Mouse (Mus musculus) left cerebral cortex, adult 18-20 months (tissue): ENCODE results near the gene Gm13288. TPM values are rescaled to one million over a fixed set of nuclear protein-coding genes. Genes with fewer than 3 reads are reported as not detected.
"Not testable (repeated sequence)": the region's sequence is repeated elsewhere in the genome, so short reads cannot be mapped to it uniquely, and the experiment has no call there.

Experiments
- DNase-seq, 2 experiments: peaks; one replicate each; pipeline ENCODE4 v3.0.0; 2021 to 2022; ENCODE audit warnings: low spot score in 2 of 2, mixed read lengths in 1 of 2
- long read RNA-seq, 2 experiments: library from polyadenylated mRNA; stranded (forward); transcript quantifications; one replicate each; pipeline ENCODE4 v2.0.0; 2021
- total RNA-seq, 2 experiments: library from RNA; stranded (reverse); gene quantifications; 2 replicates each; pipeline ENCODE4 v1.2.3; 2021

Gene Gm13288
- not detected for total RNA-seq
- long read RNA-seq, experiment 1, result 0 reads
- long read RNA-seq, experiment 2, result 0 reads

DNA sequence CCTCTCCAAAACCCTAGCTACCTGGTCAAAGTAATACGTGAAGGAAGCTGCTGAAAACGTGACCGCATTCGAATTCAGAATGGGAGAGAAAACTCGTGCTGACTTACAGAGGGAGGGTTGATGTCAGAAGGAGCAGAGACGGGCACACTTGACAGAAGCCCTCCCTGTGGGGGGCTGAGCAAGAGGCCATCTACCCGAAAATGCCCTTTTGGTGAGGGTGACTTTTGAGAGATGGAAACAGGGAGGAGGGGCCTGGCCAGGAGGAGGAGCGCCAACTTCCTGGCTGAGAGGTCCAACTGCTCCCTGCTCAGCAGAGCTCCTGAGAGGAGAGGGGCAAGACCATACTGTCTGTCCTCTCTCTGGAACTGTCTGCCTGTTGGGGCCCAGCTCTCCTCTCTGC lies at the start of gene Gm13288:
Gm13288 (plus strand) TSS at position 301 of the 400 bp plus-strand sequence.
- not testable (repeated sequence) for DNase-seq

DNA sequence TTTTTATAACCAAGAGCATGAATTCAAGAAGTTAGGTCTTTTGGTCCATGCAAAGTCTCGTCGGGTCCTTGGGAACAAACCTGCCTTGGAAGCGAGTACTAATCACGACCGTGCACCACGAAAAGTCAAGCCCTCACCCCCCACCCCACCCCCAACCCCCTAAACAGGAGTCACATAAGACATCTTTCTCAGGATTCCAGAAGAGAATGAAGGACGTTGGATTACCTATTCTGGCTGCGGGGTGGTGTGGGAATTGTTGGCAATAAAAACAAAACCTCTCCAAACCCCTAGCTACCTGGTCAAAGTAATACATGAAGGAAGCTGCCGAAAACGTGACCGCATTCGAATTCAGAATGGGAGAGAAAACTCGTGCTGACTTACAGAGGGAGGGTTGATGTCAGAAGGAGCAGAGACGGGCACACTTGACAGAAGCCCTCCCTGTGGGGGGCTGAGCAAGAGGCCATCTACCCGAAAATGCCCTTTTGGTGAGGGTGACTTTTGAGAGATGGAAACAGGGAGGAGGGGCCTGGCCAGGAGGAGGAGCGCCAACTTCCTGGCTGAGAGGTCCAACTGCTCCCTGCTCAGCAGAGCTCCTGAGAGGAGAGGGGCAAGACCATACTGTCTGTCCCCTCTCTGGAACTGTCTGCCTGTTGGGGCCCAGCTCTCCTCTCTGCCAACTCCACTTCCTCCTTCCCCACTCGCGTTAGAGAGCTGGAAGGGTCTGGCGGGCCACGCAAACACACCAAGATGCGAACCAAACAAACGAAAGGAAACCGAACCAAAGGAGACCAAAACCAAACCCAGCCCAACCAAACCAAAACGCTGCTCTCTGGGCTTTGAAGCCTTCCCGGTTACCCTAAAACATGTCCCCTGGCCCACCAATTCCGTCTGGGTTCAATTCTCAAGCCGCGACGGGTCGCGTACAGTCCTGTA lies 48.5 kb upstream of the Gm13288 start:
- not testable (repeated sequence) for DNase-seq

GRCm38 (mm10) chr4:88757628-88758031 lies 47.7 kb upstream of the Gm13288 start:
- DNase-seq, result peak; percentile 80 to 89

DNA sequence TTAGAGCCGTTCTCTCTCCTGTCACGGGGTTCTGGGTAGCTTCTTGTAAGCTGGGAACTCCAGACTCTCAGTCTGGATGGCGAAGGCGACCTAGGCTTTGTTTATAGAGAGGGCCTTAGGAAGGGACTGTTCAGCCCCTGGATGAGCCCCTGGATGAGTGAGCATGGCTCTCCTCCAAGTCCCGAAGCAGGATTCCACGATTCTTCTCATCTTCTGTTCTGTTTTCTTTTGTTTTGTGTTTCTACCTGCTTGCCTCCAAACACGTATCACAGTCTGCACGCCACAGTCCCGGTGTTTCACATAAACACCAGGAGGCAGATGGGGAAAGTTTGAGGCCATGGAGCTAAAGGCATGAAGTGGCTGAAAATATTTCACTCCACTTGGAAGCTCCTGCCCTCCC lies 46.6 kb upstream of the Gm13288 start:
- DNase-seq, result not testable (repeated sequence)

- DNase-seq, result not testable (repeated sequence)
Measured at GRCm38 (mm10) chr4:88759610-88760268, 45.6 kb upstream of the Gm13288 start, which contains the start of gene Gm13283. Gene Gm13283 (plus strand): TSS chr4:88760119.

GRCm38 (mm10) chr4:88760431-88760830 lies 44.9 kb upstream of the Gm13288 start:
- peak; percentile 34 to 36 for DNase-seq

DNA sequence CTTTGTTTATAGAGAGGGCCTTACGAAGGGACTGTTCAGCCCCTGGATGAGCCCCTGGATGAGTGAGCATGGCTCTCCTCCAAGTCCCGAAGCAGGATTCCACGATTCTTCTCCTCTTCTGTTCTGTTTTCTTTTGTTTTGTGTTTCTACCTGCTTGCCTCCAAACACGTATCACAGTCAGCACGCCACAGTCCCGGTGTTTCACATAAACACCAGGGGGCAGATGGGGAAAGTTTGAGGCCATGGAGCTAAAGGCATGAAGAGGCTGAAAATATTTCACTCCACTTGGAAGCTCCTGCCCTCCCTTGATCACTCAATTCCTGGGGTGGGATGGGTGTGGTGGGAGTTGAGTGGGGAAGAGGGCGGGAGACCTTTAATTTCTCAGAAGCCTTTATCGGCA lies 43.6 kb upstream of the Gm13288 start:
- DNase-seq, result peak; percentile 52 to 56

GRCm38 (mm10) chr4:88762341-88762740 lies 43.0 kb upstream of the Gm13288 start:
- DNase-seq, result not testable (repeated sequence)

- not testable (repeated sequence) for DNase-seq
Measured at GRCm38 (mm10) chr4:88763384-88764018, 41.8 kb upstream of the Gm13288 start.

GRCm38 (mm10) chr4:88773534-88773933 lies 31.8 kb upstream of the Gm13288 start, which contains the start of gene Gm13290:
Gene Gm13290 (plus strand): TSS chr4:88773834.
- not testable (repeated sequence) for DNase-seq

- not testable (repeated sequence) for DNase-seq
Measured at GRCm38 (mm10) chr4:88776622-88777021, 28.7 kb upstream of the Gm13288 start, which contains the start of gene Gm13289. Gene Gm13289 (plus strand): TSS chr4:88776922.

DNA sequence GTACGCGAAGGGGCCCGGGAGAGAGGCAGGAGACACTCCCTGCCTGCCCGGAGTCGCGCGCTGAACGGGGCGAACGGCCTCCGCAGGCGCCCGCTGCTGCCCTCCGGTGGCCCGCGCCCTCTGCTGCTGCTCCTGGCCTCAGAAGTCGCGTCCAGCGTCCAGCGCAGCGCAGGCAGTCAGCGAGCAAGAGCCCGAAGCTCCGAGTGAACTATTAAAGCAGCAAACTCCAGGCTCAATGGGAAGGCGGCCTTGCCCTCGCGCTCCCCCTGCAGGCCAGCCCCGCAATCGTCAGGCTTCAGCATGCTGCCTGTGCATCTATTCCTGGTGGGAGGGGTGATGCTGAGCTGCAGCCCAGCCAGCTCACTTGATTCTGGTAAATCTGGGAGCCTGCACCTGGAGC lies 25.8 kb upstream of the Gm13288 start, which contains the start of gene Gm13272:
Gm13272 (plus strand) TSS at position 301 of the 400 bp plus-strand sequence.
- DNase-seq, result not testable (repeated sequence)

- not testable (repeated sequence) for DNase-seq
Measured at GRCm38 (mm10) chr4:88780320-88780719, 25.0 kb upstream of the Gm13288 start.

DNA sequence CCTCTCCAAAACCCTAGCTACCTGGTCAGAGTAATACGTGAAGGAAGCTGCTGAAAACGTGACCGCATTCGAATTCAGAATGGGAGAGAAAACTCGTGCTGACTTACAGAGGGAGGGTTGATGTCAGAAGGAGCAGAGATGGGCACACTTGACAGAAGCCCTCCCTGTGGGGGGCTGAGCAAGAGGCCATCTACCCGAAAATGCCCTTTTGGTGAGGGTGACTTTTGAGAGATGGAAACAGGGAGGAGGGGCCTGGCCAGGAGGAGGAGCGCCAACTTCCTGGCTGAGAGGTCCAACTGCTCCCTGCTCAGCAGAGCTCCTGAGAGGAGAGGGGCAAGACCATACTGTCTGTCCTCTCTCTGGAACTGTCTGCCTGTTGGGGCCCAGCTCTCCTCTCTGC lies 23.5 kb upstream of the Gm13288 start, which contains the start of gene Ifnz:
Ifnz (plus strand) TSS at position 301 of the 400 bp plus-strand sequence.
- not testable (repeated sequence) for DNase-seq

DNA sequence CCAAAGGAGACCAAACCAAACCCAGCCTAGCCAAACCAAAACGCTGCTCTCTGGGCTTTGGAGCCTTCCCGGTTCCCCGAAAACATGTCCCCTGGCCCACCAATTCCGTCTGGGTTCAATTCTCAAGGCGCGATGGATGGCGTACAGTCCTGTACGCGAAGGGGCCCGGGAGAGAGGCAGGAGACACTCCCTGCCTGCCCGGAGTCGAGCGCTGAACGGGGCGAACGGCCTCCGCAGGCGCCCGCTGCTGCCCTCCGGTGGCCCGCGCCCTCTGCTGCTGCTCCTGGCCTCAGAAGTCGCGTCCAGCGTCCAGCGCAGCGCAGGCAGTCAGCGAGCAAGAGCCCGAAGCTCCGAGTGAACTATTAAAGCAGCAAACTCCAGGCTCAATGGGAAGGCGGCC lies 23.0 kb upstream of the Gm13288 start:
- not testable (repeated sequence) for DNase-seq

GRCm38 (mm10) chr4:88785409-88785808 lies 19.9 kb upstream of the Gm13288 start, which contains the start of gene Gm13276:
Gene Gm13276 (plus strand): TSS chr4:88785709.
- not testable (repeated sequence) for DNase-seq

DNA sequence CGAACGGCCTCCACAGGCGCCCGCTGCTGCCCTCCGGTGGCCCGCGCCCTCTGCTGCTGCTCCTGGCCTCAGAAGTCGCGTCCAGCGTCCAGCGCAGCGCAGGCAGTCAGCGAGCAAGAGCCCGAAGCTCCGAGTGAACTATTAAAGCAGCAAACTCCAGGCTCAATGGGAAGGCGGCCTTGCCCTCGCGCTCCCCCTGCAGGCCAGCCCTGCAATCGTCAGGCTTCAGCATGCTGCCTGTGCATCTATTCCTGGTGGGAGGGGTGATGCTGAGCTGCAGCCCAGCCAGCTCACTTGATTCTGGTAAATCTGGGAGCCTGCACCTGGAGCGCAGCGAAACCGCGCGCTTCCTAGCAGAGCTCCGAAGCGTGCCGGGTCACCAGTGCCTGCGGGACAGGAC lies 16.9 kb upstream of the Gm13288 start, which contains the start of gene Gm13277:
Gm13277 (plus strand) TSS at position 231 of the 400 bp plus-strand sequence.
- peak; percentile 48 to 55 for DNase-seq

- DNase-seq, result not testable (repeated sequence)
Measured at GRCm38 (mm10) chr4:88791250-88791649, 14.1 kb upstream of the Gm13288 start, which contains the start of gene Gm13278. Gene Gm13278 (plus strand): TSS chr4:88791550.

DNA sequence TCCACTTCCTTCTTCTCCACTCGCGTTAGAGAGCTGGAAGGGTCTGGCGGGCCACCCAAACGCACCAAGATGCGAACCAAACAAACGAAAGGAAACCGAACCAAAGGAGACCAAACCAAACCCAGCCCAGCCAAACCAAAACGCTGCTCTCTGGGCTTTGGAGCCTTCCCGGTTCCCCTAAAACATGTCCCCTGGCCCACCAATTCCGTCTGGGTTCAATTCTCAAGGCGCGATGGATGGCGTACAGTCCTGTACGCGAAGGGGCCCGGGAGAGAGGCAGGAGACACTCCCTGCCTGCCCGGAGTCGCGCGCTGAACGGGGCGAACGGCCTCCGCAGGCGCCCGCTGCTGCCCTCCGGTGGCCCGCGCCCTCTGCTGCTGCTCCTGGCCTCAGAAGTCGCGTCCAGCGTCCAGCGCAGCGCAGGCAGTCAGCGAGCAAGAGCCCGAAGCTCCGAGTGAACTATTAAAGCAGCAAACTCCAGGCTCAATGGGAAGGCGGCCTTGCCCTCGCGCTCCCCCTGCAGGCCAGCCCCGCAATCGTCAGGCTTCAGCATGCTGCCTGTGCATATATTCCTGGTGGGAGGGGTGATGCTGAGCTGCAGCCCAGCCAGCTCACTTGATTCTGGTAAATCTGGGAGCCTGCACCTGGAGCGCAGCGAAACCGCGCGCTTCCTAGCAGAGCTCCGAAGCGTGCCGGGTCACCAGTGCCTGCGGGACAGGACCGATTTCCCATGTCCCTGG lies 11.2 kb upstream of the Gm13288 start, which contains the start of gene Gm13275:
Gm13275 (plus strand) TSS at position 552 of the 740 bp plus-strand sequence.
- DNase-seq, result peak; percentile 45 to 58

- not testable (repeated sequence) for DNase-seq
Measured at GRCm38 (mm10) chr4:88797097-88797496, 8.2 kb upstream of the Gm13288 start, which contains the start of gene Gm13279. Gene Gm13279 (plus strand): TSS chr4:88797397.
